Mouse (Mus musculus) thymus, postnatal 36 days (tissue): Measurements from ENCODE around the gene Vax2.

ENCODE experiments used
- DNase-seq, 2 experiments: peaks; one replicate each; pipeline ENCODE4 v3.0.0; 2022; ENCODE audit warnings: mixed read lengths in 2 of 2

Gene Vax2

DNA sequence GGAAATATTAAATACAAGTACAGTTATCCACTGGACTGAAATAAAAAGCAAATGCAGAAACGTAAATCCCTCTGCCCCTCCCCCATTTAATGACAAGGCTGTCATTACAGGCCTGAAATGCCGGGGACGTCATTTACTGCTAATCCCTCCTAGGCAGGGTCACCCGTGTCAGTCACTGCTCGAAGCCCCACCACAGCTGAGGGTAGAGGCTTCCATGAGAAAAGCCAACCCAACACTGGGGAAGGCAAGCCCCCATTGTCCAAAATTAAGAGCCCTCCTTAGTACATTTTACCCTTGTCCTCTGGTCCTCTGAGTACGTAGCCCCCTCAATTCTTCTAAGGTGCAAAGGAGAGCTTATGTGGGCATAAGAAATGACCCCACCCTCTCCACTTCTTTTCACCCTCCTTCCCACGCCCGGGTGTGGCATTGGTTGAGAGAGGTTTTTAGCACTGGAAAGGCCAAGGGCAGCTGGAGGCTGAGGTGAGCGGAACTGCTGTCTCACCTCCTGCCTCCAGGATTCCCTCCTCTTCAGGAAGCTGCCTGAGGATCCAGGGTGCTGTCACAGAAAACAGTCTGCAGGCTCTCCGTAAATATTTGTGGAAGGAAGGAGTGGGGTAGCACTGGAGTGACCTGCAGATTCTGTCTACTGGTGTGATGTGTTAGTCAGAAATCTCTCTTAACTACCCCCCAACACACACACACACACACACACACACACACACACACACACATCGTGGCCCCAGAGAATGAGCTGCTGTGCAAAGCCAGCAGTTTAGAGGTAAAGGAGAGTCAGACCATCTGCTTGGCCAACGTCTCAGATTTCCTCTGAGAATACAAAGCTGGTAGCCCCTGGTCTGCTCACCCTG is 2.4 kb downstream of the Vax2 start:
- DNase-seq: no peak

DNA sequence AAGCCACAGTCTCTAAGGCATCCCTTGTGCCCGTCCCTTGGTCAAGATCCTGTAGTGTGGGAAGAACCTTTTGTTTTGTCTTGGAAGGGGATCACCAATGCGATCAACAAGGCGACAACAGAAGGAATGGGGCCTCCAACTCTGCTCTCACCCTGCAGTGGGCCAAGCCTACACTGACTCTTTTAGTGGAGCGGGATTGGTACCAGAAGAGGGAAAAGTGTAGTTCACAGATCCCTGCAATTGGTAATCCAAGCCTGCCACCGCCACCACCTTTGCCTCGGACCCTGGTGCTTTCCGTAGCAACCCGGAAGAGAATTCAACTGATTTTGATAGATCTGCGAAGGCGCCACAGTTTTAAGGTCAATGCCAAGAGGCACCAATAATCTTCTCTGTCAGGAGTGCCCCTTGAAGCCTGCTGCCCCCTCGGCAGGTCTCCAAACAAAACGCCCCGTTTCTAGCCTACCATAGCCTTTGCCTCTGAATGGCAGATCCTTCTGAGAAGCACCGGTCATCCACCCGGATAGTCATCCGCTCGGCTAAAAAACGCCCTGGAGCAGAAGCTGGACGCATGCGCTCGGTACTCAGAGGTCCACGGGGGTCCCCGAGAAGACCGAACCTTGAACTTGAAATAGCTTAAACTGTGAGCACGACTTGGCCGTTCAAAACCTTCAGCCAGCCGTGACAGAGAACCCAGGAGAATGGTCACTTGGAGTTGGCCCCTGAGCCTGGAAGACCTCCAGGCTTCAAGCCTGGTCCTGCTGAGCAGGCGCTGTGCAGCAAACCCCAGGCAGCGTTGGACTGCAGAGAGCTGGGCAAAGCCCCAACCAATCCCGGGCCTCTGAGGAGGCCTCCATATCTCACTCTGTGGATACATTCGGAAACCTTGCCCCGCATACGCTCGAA is 3.4 kb downstream of the Vax2 start:
- no peak for DNase-seq

GRCm38 (mm10) chr6:83715461-83716196 is 4.6 kb downstream of the Vax2 start:
- DNase-seq: no peak

DNA sequence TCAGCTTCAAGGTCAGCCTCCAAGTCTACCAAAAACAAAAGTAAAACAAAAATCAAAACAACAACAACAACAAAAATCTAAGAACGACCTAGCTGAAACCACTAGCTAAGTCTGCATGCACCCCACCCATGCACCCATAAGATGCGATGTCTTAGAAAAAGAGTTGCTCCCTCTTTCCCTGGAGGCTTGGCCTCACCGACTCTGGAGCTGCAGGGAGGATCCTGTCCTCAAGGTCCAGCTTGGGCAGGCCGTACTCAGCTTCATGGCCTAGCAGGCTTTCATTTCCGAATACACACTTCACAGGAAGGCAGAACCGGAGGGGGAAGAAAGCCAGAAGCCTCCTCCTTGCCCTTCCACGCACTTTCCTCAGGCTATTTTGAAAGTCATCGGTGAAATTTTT is 6.0 kb downstream of the Vax2 start:
- DNase-seq: no peak

- DNase-seq: no peak
Measured at GRCm38 (mm10) chr6:83722526-83722925, 11.5 kb downstream of the Vax2 start.

DNA sequence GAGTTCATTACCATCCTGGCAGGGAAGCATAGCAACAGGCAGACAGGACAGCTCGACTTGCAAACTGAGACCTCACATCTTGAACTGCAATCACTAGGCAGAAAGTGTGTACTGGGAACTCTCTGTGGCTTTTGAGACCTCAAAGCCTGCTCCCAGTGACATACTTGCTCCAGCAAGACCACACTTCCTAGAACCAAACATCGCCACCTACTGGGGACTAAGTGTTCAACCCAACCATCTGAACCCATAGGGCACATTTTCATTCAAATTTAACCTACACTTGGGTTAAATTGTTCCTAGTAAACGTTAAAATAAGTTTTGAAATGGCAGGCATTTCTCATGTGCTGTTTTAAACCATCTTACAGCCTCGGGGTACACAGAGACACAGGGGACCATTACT is 16.1 kb downstream of the Vax2 start:
- no peak for DNase-seq

- peak; percentile 26 to 33 for DNase-seq
Measured at GRCm38 (mm10) chr6:83728488-83728887, 17.4 kb downstream of the Vax2 start.

DNA sequence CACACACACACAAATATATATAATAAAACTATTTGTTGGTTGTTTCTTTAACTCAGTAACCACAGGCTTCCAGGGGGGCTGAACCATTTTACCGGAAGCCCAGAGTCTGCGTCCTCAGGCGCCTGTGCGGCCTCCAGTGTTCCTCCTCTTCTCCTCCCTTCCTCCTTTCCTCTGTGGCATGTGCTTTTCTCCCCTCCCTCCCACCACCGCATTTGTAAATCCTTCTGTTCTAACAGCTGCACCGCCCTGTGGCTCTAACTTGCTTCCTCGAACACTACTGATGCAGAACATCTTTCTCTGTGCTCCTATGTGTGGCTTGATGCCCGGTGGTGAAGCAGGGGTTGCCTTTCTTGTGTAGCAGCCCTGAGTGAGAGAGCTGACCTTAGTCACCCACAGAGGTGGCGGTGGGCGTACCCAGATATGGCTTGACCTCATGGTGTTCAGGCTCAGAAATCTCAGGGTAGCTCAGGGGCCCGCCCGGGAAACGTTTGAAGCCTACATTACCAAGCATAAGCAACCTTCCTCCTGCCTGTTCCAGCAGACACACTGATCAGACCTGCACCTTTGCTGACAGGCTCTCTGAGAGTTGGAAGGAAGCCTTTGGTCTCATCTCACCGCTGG is 18.4 kb downstream of the Vax2 start:
- no peak for DNase-seq

- peak; percentile 67 to 74 for DNase-seq
Measured at GRCm38 (mm10) chr6:83731128-83731527, 20.1 kb downstream of the Vax2 start.

GRCm38 (mm10) chr6:83737311-83737710 is 26.2 kb downstream of the Vax2 start:
- no peak for DNase-seq

- DNase-seq: no peak
Measured at GRCm38 (mm10) chr6:83738596-83738995, 27.5 kb downstream of the Vax2 start.

- DNase-seq: no peak
Measured at GRCm38 (mm10) chr6:83742761-83743160, 31.7 kb downstream of the Vax2 start, which contains the start of gene Atp6v1b1. Atp6v1b1 (plus strand) TSS chr6:83742990.

DNA sequence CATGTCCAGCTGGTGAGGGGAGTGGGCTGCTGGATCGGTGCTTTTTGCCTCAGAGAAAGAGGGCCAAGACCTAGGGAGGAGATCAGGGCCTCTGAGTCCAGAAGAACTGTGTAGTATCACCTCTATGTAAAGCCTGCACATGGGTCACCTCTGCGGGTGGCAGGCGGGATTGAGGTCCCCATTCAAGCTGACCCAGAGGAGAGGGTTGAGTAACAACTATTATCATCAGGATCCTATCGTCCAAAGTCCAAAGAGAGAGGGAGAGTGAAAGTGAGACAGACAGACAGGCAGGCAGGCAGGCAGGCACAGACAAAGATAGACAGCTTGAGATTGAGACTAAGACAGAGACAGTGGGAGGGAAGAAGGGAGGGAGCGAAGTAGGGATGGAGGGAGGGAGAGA is 32.1 kb downstream of the Vax2 start:
- DNase-seq: no peak

DNA sequence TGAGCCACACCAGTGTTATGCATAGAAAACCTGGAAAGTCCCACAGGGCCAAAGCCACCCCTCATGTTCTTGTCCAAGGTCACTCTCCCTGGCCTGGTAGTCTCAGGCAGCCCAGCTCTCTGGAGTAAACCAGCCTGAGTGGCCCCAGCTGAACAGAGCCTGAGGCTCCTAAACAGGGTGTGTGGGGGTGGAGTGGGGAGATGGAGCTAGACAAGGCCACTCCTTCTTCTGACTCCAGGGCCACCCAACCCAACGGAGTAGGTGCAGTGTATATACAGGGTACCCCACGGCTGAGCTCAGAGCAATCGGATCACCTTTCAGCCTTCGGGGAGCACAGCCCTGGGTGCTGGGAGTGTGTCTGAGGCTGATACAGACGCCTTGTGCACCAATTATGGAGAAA is 33.1 kb downstream of the Vax2 start:
- no peak for DNase-seq

GRCm38 (mm10) chr6:83744557-83744956 is 33.5 kb downstream of the Vax2 start:
- no peak for DNase-seq

DNA sequence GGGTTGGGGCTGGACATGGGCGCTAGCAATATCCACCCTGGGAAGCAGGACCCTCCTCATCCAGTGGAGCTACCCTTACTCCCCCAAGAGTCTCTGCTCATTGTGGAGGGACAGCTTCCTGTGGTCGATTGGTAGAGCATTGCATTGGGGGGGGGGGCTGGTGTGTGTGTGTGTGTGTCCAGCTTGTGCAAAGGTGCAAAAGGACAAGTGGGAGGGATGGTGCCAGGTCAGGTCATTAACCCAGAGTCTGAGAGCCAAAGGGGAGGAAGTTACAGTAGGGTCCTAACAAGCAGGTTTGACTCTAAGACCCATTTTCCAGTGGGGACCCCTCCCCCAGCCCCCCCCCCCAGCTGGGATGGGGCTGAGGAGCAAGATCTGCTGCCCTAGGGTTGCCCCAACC is 34.4 kb downstream of the Vax2 start:
- DNase-seq: no peak

DNA sequence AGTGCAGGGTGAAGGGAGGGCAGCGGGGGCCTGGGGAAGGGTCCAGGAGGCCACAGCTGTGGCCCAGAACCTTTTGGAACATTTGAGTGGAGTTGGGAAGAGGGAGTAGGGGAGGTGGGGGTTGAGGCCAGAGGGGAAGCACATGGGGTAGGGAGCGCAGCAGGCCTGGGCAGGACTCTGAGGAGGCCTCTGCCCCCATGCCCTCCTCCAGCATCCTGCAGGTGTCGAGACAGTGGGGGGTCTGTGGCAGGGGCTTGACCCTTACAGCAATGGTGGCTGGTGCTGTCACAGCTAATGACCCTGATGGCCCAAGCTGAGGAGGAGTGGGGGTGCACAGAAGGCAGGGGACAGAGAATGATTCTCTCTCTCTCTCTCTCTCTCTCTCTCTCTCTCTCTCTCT is 38.2 kb downstream of the Vax2 start:
- DNase-seq: no peak

GRCm38 (mm10) chr6:83750171-83750684 is 39.2 kb downstream of the Vax2 start:
- peak; percentile 46 to 60 for DNase-seq

- DNase-seq: no peak
Measured at GRCm38 (mm10) chr6:83756051-83756450, 45.0 kb downstream of the Vax2 start.

DNA sequence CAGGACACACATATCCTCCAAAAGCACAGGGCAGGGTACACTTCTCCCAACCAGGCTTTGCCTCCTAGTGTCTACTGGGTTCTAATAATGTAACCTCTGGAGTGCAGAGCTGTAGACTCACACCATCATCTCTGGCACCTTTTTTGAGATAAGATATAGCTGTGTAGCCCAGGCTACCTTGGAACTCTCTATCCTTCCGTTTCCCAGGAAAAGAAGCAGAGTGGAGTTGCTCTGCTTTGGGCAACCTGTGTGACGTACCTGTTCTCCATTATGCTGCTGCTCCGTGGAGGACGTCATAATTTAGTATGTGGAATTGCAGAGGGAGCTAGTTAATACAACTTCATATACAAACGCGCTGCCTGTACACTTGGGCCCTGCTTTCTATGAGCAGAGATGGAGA is 51.3 kb downstream of the Vax2 start, which contains the start of gene Ankrd53:
Gene Ankrd53 (plus strand): TSS at position 301 of the 400 bp plus-strand sequence.
- DNase-seq: no peak

DNA sequence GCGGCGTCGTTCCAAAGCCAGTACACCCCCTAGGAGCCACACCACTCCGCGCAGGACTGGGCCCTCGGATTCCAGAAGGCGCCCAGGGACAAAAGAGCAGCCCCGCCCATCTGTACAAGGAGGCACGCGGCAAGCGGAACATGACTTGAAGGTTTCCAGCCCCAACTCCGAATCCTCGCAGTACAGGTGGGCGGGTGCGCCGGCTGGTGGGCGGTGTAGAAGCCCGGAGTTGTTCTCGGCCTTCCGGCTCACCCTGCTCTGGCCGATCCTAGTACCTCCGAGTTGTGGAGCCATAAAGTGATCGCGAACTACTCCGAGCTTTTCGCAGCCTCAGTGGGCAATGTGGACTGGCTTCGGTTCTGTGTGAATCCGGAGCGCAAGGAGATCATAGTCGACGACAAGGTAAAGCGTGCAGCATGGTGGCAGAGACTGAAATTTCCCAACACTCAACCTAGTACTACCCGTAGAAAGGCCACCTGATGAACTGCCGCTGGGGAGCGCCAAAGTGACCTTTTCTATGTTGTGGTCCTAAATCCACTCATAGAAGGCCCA is 51.9 kb downstream of the Vax2 start:
- peak; percentile 33 to 54 for DNase-seq

- no peak for DNase-seq
Measured at GRCm38 (mm10) chr6:83766982-83767381, 55.9 kb downstream of the Vax2 start.
